Mouse (Mus musculus) erythroblast, embryonic 14.5 days (primary cell): ENCODE results near the gene Olfr1371. TPM values are rescaled to one million over a fixed set of nuclear protein-coding genes. Genes with fewer than 3 reads are reported as not detected.
"Not testable (repeated sequence)": the region's sequence is repeated elsewhere in the genome, so short reads cannot be mapped to it uniquely, and the experiment has no call there.

Experiments used
- H3K27me3 ChIP-seq: 2 replicates; pipeline ENCODE4 v1.6.1; 2012; ENCODE audit warnings: inconsistent platforms; ENCODE audit not compliant: control insufficient read depth
- H3K36me3 ChIP-seq: 2 replicates; pipeline ENCODE4 v1.6.1; 2012; ENCODE audit warnings: mild to moderate bottlenecking, inconsistent platforms; ENCODE audit not compliant: control insufficient read depth
- H3K4me1 ChIP-seq: 2 replicates; pipeline ENCODE4 v1.6.1; 2012; ENCODE audit warnings: inconsistent platforms; ENCODE audit not compliant: control insufficient read depth
- H3K4me3 ChIP-seq: replicated peaks from 2 replicates; pipeline ENCODE3; 2012; ENCODE audit warnings: moderate library complexity, mild to moderate bottlenecking, inconsistent platforms
- H3K9me3 ChIP-seq: 2 replicates; pipeline ENCODE4 v1.6.1; 2012; ENCODE audit warnings: low read length, inconsistent platforms, mixed read lengths; ENCODE audit not compliant: control insufficient read depth
- GATA1 ChIP-seq: IDR thresholded peaks from 2 replicates; pipeline ENCODE4 v1.6.1; 2012; ENCODE audit warnings: low read length, inconsistent platforms, mixed read lengths
- TAL1 ChIP-seq: IDR thresholded peaks from 3 replicates; pipeline ENCODE4 v1.6.1; 2012; ENCODE audit warnings: low read length, inconsistent platforms, mixed read lengths
- polyA plus RNA-seq: library from polyadenylated mRNA; stranded (reverse); fragments of >175 nt; gene quantifications from 2 replicates; pipeline ENCODE4 v1.2.3, GENCODE M21; 2012

The Olfr1371 gene
- polyA plus RNA-seq, 1 experiment = not detected

GRCm38 (mm10) chr11:52168461-52168860 lies 45.3 kb downstream of the Olfr1371 start:
- no peak overlapping the region for H3K4me3 ChIP-seq

DNA sequence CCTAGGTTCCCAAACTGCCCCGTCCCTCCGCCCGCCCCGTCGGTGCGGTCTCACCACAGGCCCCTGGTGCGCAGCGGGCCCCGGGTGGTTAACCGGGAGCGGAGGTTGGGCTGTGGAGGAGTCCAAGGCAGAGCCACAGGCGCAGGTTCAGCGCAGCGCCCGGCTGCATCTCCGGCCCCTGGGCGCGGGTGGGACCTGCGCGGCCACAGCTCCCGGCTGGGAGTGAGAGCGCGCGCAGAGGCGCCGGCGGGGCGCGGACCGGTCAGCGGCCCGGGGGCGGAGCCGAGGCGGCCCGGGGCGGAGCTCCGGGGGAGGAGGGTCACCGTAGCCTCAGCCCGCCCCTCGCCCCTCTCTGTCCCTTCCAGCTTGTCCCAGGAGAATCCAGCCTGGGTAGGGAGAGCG lies 45.9 kb downstream of the Olfr1371 start:
- not testable (repeated sequence) for H3K36me3 ChIP-seq, H3K4me3 ChIP-seq, H3K4me1 ChIP-seq, H3K9me3 ChIP-seq
- H3K27me3 ChIP-seq = peaks cover 70% of the 10 kb centered on the region

More at GRCm38 (mm10) chr11:52168461-52168860, 45.3 kb downstream of the Olfr1371 start:
- H3K9me3 ChIP-seq = no peaks in the 10 kb centered on the region
- no peaks in the 10 kb centered on the region for H3K4me1 ChIP-seq
- TF ChIP-seq GATA1 (no peak), TAL1 (no peak)
- no peaks in the 10 kb centered on the region for H3K36me3 ChIP-seq
- peaks cover 66% of the 10 kb centered on the region for H3K27me3 ChIP-seq

GRCm38 (mm10) chr11:52167126-52167525 lies 46.7 kb downstream of the Olfr1371 start:
- H3K4me3 ChIP-seq = no peak overlapping the region
- H3K4me1 ChIP-seq = no peaks in the 10 kb centered on the region
- no peaks in the 10 kb centered on the region for H3K9me3 ChIP-seq
- H3K36me3 ChIP-seq = no peaks in the 10 kb centered on the region
- TF ChIP-seq GATA1 (no peak), TAL1 (no peak)
- H3K27me3 ChIP-seq = peaks cover 70% of the 10 kb centered on the region

DNA sequence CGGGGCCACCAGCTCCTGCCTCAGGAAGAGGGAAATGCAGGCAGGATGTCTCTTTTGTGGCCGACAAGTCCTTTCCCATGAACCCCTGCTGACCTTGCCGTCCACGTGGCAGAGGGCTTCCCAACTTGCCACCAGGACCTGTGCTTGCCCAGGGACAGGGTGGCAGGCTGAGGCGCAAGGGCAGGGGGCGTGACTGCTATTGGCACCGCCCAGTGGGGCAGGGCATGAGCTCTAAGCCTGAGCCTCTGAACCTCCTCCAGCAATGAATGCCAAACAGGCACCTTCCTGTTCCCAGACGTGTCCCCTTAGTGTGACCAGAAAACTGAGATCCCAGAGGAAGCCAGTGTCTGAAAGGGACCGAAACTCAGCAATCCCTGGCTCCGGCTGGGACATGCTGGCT lies 49.9 kb downstream of the Olfr1371 start:
- Histone ChIP-seq H3K36me3 (no peaks in the 10 kb centered on the region), H3K27me3 (peaks cover 51% of the 10 kb centered on the region), H3K4me3 (no peak overlapping the region), H3K9me3 (no peaks in the 10 kb centered on the region), H3K4me1 (no peaks in the 10 kb centered on the region)
- no peak for TF ChIP-seq TAL1
- no peak for TF ChIP-seq GATA1

Other genes with a start within 250 kb of the Olfr1371 start
- 1.8 and 2.1 TPM in 2 replicates for gene Cdkn2aipnl, start 246.3 kb downstream of the Olfr1371 start, polyA plus RNA-seq
- gene Ube2b, start 213.2 kb downstream of the Olfr1371 start, polyA plus RNA-seq = 31.1 and 40.0 TPM in 2 replicates
- gene Cdkl3, start 209.8 kb downstream of the Olfr1371 start, polyA plus RNA-seq = not detected in 2 replicates
- gene Ppp2ca, start 115.3 kb downstream of the Olfr1371 start, polyA plus RNA-seq = 0.82 and 1.1 TPM in 2 replicates
- gene Olfr1373, start 68.5 kb downstream of the Olfr1371 start, polyA plus RNA-seq = not detected in 2 replicates
- gene Skp1a, start 18.0 kb upstream of the Olfr1371 start, polyA plus RNA-seq = 1.5 and 2.3 TPM in 2 replicates
- 0.03 TPM in 1 of 2 replicates, not detected in the other for gene Tcf7, start 69.0 kb upstream of the Olfr1371 start, polyA plus RNA-seq
- 1.0 and 1.3 TPM in 2 replicates for gene Vdac1, start 146.9 kb upstream of the Olfr1371 start, polyA plus RNA-seq
- gene 9530068E07Rik, start 182.4 kb upstream of the Olfr1371 start, polyA plus RNA-seq = 6.5 and 8.4 TPM in 2 replicates